Mouse (Mus musculus): ENCODE results near the gene Efnb3.

DNA sequence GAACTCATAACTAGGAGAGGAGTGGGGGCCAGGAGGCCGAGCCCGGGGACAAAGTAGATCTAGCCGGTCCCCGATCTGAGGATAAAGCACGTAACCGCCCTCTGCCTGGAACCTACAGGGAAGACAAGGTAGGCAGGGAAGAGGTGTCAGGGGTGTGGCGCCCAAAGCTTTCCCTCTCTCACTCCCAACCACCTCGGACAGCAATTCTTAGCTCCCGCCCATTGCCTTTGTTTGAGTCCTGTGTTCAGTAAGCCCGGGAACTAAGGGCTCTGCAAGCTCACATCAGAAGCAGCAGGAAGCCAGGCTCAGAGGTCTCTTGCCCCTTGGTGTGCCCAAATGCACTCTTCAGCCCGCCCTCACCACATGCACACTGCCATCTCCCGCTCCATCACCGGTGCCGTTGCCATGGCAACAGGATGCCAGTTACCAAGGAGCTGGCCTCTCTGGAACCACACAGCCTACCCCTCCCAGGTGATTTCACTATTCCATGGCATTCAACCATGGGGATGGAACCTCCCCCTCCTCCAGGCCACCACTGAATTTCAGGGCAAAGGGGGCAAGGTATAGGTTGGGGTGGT lies 2.5 kb downstream of the Efnb3 start:
- no peak for TF ChIP-seq POLR2A (IDR thresholded peaks at IDR 0.05; ENCODE audit: insufficient read length, low read depth)
- TF ChIP-seq CEBPB (IDR thresholded peaks at IDR 0.05; ENCODE audit: insufficient read depth, poor library complexity, severe bottlenecking), result no peak
- no peak for TF ChIP-seq MYOG (IDR thresholded peaks at IDR 0.05; ENCODE audit: control insufficient read depth in 1 of 3, insufficient read depth in 1 of 3, insufficient read length in 2 of 3, low read depth in 2 of 3)
- TF ChIP-seq MYOD1 (IDR thresholded peaks at IDR 0.05; ENCODE audit: control insufficient read depth in 1 of 3, insufficient read length in 2 of 3, low read depth in 2 of 3), result no peak
- no peak for TF ChIP-seq USF1 (IDR thresholded peaks at IDR 0.05; ENCODE audit: low read depth)
- TF ChIP-seq MAX (IDR thresholded peaks at IDR 0.05; ENCODE audit: low read depth), result no peak
- no peak for TF ChIP-seq REST (IDR thresholded peaks at IDR 0.05; ENCODE audit: insufficient read depth, insufficient read length)
- TF ChIP-seq TCF3 (IDR thresholded peaks at IDR 0.05; ENCODE audit: insufficient read length, low read depth), result no peak
- no peak for TF ChIP-seq TCF12 (IDR thresholded peaks at IDR 0.05; ENCODE audit: insufficient read depth, poor library complexity, severe bottlenecking)

All from myocyte (in vitro differentiated cells).